9 mouse cellular contexts compared by ENCODE assay signal in genomic region chr4:106985899-106986832, GRCm38 (mm10).
DNase-seq lines count a peak whose midpoint lies in the region; ATAC-seq and TF ChIP-seq lines count a peak whose summit lies in the region.
"Had no signal": no experiment of that assay in that cellular context is flagged by ENCODE, and none has a peak within 500 bp of the region (broad histone marks: within the 10 kb centered on the region; RNA-seq: fewer than 3 reads in every experiment).

No protein-coding gene starts in this region.

- no peaks in the 10 kb centered on the region for H3K36me3 ChIP-seq in lung, embryonic 16.5 days (ENCODE audit: control insufficient read depth, insufficient read depth, low read length)
- H3K36me3 ChIP-seq in liver, embryonic 14.5 days (replicated peaks; ENCODE audit: control insufficient read depth, insufficient read depth, low read depth) = no peaks in the 10 kb centered on the region

- intact Hi-C loops in left cerebral cortex, postnatal 4 days (cut with DNase I) = no loop called here

- 28% methylated on average over 15 of the region's 15 CpGs for WGBS in lung, embryonic 16.5 days
- 50% methylated on average over 15 of the region's 15 CpGs for WGBS in lung, adult 2 months
- 67% methylated on average over 15 of the region's 15 CpGs for WGBS in liver, embryonic 14.5 days (ENCODE audit: insufficient replicate concordance)

- H3K4me3 ChIP-seq in lung, embryonic 16.5 days (ENCODE audit: low read length) = no peak overlapping the region
- no peak overlapping the region for H3K4me3 ChIP-seq in lung, adult 2 months (replicated peaks; ENCODE audit: extremely low read depth, low read depth, low read length)
- no peak overlapping the region for H3K4me3 ChIP-seq in liver, embryonic 14.5 days (ENCODE audit: insufficient read depth in 1 of 2, low read depth in 2 of 2, low read length in 2 of 2)

- no peak for TF ChIP-seq EP300 in liver, embryonic 14.5 days (IDR thresholded peaks at IDR 0.05; ENCODE audit: low read depth)

- H3K27ac ChIP-seq in lung, embryonic 16.5 days (ENCODE audit: low read length) = peak overlapping the region; percentile 68
- H3K27ac ChIP-seq in liver, embryonic 14.5 days = no peak overlapping the region

- H3K9ac ChIP-seq in lung, embryonic 16.5 days (ENCODE audit: low read length) = peak overlapping the region; percentile 34; the same call in 1 of the 2 replicates
- no peak overlapping the region for H3K9ac ChIP-seq in liver, embryonic 14.5 days (replicated peaks)

- H3K27me3 ChIP-seq in lung, embryonic 16.5 days (ENCODE audit: control insufficient read depth, insufficient read depth, low read depth, low read length) = no peaks in the 10 kb centered on the region
- H3K27me3 ChIP-seq in liver, embryonic 14.5 days (ENCODE audit: control insufficient read depth, insufficient read depth, low read length) = no peaks in the 10 kb centered on the region
- H3K27me3 ChIP-seq: CH12.LX had no signal

- no peak for DNase-seq in lung, adult 2 months
- peak; percentile 20 for DNase-seq in heart, postnatal 4 days
- DNase-seq in liver, embryonic 14.5 days (ENCODE audit: low read depth in 3 of 3, low spot score in 3 of 3) = no peak
- DNase-seq in cerebellum, postnatal 14 days = no peak
- no peak for DNase-seq in left cerebral cortex, postnatal 4 days
- DNase-seq in layer of hippocampus, adult 9-11 months = no peak

- no peak for TF ChIP-seq CTCF in lung, adult 2 months (IDR thresholded peaks at IDR 0.05; ENCODE audit: insufficient read depth, low read length)
- TF ChIP-seq CTCF in liver, embryonic 14.5 days (IDR thresholded peaks at IDR 0.05; ENCODE audit: low read depth) = no peak

- no peak for TF ChIP-seq POLR2A in lung, adult 2 months (IDR thresholded peaks at IDR 0.05; ENCODE audit: borderline replicate concordance, extremely low read depth, low read depth, low read length)

- H3K9me3 ChIP-seq in lung, embryonic 16.5 days (ENCODE audit: control insufficient read depth, low read length) = no peaks in the 10 kb centered on the region
- H3K9me3 ChIP-seq in liver, embryonic 14.5 days (ENCODE audit: control insufficient read depth, low read length) = no peaks in the 10 kb centered on the region

- ATAC-seq in lung, embryonic 16.5 days (ENCODE audit: low read depth) = peak; percentile 55
- peak; percentile 11; the same call in 1 of the 2 replicates for ATAC-seq in liver, embryonic 14.5 days (ENCODE audit: insufficient read depth)
- no peak for ATAC-seq in CD4-positive, CD25-positive, alpha-beta regulatory T cell, adult 4 months

- H3K4me1 ChIP-seq in lung, embryonic 16.5 days (replicated peaks; ENCODE audit: control insufficient read depth, insufficient read depth, low read length) = peaks cover 42% of the 10 kb centered on the region
- peaks cover 13% of the 10 kb centered on the region for H3K4me1 ChIP-seq in lung, adult 2 months (ENCODE audit: control insufficient read depth, insufficient read depth, low read length)
- peaks cover 0 to 33% of the 10 kb centered on the region in 2 experiments for H3K4me1 ChIP-seq in liver, embryonic 14.5 days (replicated peaks; ENCODE audit: control insufficient read depth in 2 of 2, insufficient read depth in 2 of 2, low read length in 1 of 2)

- no peak overlapping the region for H3K4me2 ChIP-seq in lung, embryonic 16.5 days (ENCODE audit: low read depth, low read length)
- H3K4me2 ChIP-seq in liver, embryonic 14.5 days (ENCODE audit: low read depth) = no peak overlapping the region
